Mouse (Mus musculus) embryonic facial prominence, embryonic 10.5 days (tissue): ENCODE data around the gene Mov10. TPM values are rescaled to one million over a fixed set of nuclear protein-coding genes. Genes with fewer than 3 reads are reported as not detected.

Experiments
- DNase-seq: peaks from one replicate; pipeline ENCODE4 v3.0.0-alpha.2; 2017; ENCODE audit warnings: low spot score
- H3K27ac ChIP-seq: fragments of 300-500 bp; sonication (generic); replicated peaks from 2 replicates; pipeline ENCODE4 v1.5.1; 2016; ENCODE audit warnings: mild to moderate bottlenecking
- H3K27me3 ChIP-seq: fragments of 300-500 bp; sonication (generic); replicated peaks from 2 replicates; pipeline ENCODE4 v1.6.1; 2016; ENCODE audit warnings: low read depth, mild to moderate bottlenecking; ENCODE audit not compliant: poor library complexity, severe bottlenecking
- H3K36me3 ChIP-seq: fragments of 300-500 bp; sonication (generic); replicated peaks from 2 replicates; pipeline ENCODE4 v1.6.1; 2016; ENCODE audit warnings: mild to moderate bottlenecking, moderate library complexity
- H3K4me1 ChIP-seq: fragments of 300-500 bp; sonication (generic); 2 replicates; pipeline ENCODE4 v1.6.1; 2016
- H3K4me3 ChIP-seq: fragments of 300-500 bp; sonication (generic); 2 replicates; pipeline ENCODE4 v1.5.1; 2016; ENCODE audit warnings: mild to moderate bottlenecking, moderate library complexity
- H3K9me3 ChIP-seq: fragments of 300-500 bp; sonication (generic); 2 replicates; pipeline ENCODE4 v1.6.1; 2016; ENCODE audit warnings: mild to moderate bottlenecking
- WGBS: fragments of 180-500 bp; shearing (Covaris S2); methylation state at CpG from one replicate; pipeline ENCODE4 v1.1.7; 2016; 5-methylcytosine and 5-hydroxymethylcytosine counted together
- polyA plus RNA-seq: library from polyadenylated mRNA; unstranded; fragments of >200 nt; fragmentation: Nextera tagmentation; extraction: Ambion mirVana; gene quantifications from 2 replicates; pipeline ENCODE4 v1.2.1, GENCODE M21; 2016

Mov10 gene
- polyA plus RNA-seq, 1 experiment from 2014 or later = 46.4 TPM

- H3K4me3 ChIP-seq = peak overlapping the region; percentile 71
- WGBS = under 1% methylated on average over 52 of the region's 52 CpGs
- H3K27me3 ChIP-seq = peaks cover 38% of the 10 kb centered on the region
- H3K27ac ChIP-seq = peak overlapping the region; percentile 90
- DNase-seq = peak; percentile 90
- peaks cover 58% of the 10 kb centered on the region for H3K4me1 ChIP-seq
- peaks cover 27% of the 10 kb centered on the region for H3K36me3 ChIP-seq
- H3K9me3 ChIP-seq = no peaks in the 10 kb centered on the region
Measured at GRCm38 (mm10) chr3:104788561-104789311, 29.6 kb downstream of the Mov10 start.

- H3K4me1 ChIP-seq = peaks cover 51% of the 10 kb centered on the region
- no peak for DNase-seq
- WGBS = 33% methylated on average over 3 of the region's 3 CpGs
- H3K27ac ChIP-seq = peak within 1 kb of the TSS; percentile 90
- H3K9me3 ChIP-seq = no peaks in the 10 kb centered on the region
- H3K4me3 ChIP-seq = peak within 1 kb of the TSS; percentile 71
- peaks cover 44% of the 10 kb centered on the region for H3K27me3 ChIP-seq
- H3K36me3 ChIP-seq = peaks cover 20% of the 10 kb centered on the region
Measured at GRCm38 (mm10) chr3:104788075-104788474, 30.3 kb downstream of the Mov10 start, which contains the start of gene Rhoc. Gene Rhoc (plus strand): TSS chr3:104788375.

- no peaks in the 10 kb centered on the region for H3K9me3 ChIP-seq
- no peak for DNase-seq
- H3K27me3 ChIP-seq = peaks cover 72% of the 10 kb centered on the region
- WGBS = 89% methylated on average over 6 of the region's 6 CpGs
- H3K4me1 ChIP-seq = peaks cover 46% of the 10 kb centered on the region
- no peaks in the 10 kb centered on the region for H3K36me3 ChIP-seq
- H3K27ac ChIP-seq = no peak overlapping the region
- no peak overlapping the region for H3K4me3 ChIP-seq
Measured at GRCm38 (mm10) chr3:104785284-104785683, 33.1 kb downstream of the Mov10 start.

GRCm38 (mm10) chr3:104783971-104784500, 34.3 kb downstream of the Mov10 start:
- Histone ChIP-seq H3K27ac (no peak overlapping the region), H3K4me1 (peaks cover 33% of the 10 kb centered on the region), H3K4me3 (no peak overlapping the region), H3K27me3 (peaks cover 85% of the 10 kb centered on the region), H3K36me3 (no peaks in the 10 kb centered on the region), H3K9me3 (no peaks in the 10 kb centered on the region)
- WGBS = 38% methylated on average over 14 of the region's 14 CpGs
- DNase-seq = no peak

GRCm38 (mm10) chr3:104782061-104782681, 36.2 kb downstream of the Mov10 start:
- H3K9me3 ChIP-seq = no peaks in the 10 kb centered on the region
- H3K36me3 ChIP-seq = no peaks in the 10 kb centered on the region
- peaks cover 27% of the 10 kb centered on the region for H3K4me1 ChIP-seq
- H3K4me3 ChIP-seq = peak overlapping the region; percentile 64
- no peak for DNase-seq
- no peak overlapping the region for H3K27ac ChIP-seq
- WGBS = 12% methylated on average over 12 of the region's 12 CpGs
- peaks cover 95% of the 10 kb centered on the region for H3K27me3 ChIP-seq

- peak; percentile 39 for DNase-seq
- Histone ChIP-seq H3K36me3 (no peaks in the 10 kb centered on the region), H3K27me3 (peaks cover 100% of the 10 kb centered on the region), H3K4me3 (peak within 1 kb of the TSS; percentile 64), H3K9me3 (no peaks in the 10 kb centered on the region), H3K4me1 (peaks cover 31% of the 10 kb centered on the region), H3K27ac (no peak within 1 kb of the TSS; the same call in 1 of the 2 replicates)
- under 1% methylated on average over 26 of the region's 26 CpGs for WGBS
Measured at GRCm38 (mm10) chr3:104781471-104781903, 36.9 kb downstream of the Mov10 start, which contains the start of gene Fam19a3. Gene Fam19a3 (minus strand): TSS chr3:104781840.

GRCm38 (mm10) chr3:104780561-104781420, 37.6 kb downstream of the Mov10 start, which contains the start of gene Ppm1j:
Gene Ppm1j (plus strand): TSS chr3:104781056.
- Histone ChIP-seq H3K4me1 (peaks cover 37% of the 10 kb centered on the region), H3K27me3 (peaks cover 100% of the 10 kb centered on the region), H3K9me3 (no peaks in the 10 kb centered on the region), H3K27ac (no peak within 1 kb of the TSS; the same call in 1 of the 2 replicates), H3K36me3 (no peaks in the 10 kb centered on the region), H3K4me3 (peak within 1 kb of the TSS; percentile 64)
- 1% methylated on average over 56 of the region's 56 CpGs for WGBS
- peak; percentile 83 for DNase-seq

- Histone ChIP-seq H3K36me3 (no peaks in the 10 kb centered on the region), H3K4me3 (no peak overlapping the region), H3K9me3 (no peaks in the 10 kb centered on the region), H3K27me3 (peaks cover 96% of the 10 kb centered on the region), H3K27ac (no peak overlapping the region), H3K4me1 (peaks cover 40% of the 10 kb centered on the region)
- 3% methylated on average over 7 of the region's 7 CpGs for WGBS
- DNase-seq = peak; percentile 84
Measured at GRCm38 (mm10) chr3:104779949-104780348, 38.4 kb downstream of the Mov10 start.

- no peaks in the 10 kb centered on the region for H3K9me3 ChIP-seq
- H3K27ac ChIP-seq = no peak overlapping the region; the same call in 1 of the 2 replicates
- H3K27me3 ChIP-seq = peaks cover 85% of the 10 kb centered on the region
- H3K4me3 ChIP-seq = peak overlapping the region; percentile 57
- peak; percentile 81 for DNase-seq
- peaks cover 41% of the 10 kb centered on the region for H3K4me1 ChIP-seq
- 1% methylated on average over 20 of the region's 20 CpGs for WGBS
- H3K36me3 ChIP-seq = no peaks in the 10 kb centered on the region
Measured at GRCm38 (mm10) chr3:104777342-104777741, 41.0 kb downstream of the Mov10 start.

GRCm38 (mm10) chr3:104773301-104773700, 45.1 kb downstream of the Mov10 start:
- H3K9me3 ChIP-seq = no peaks in the 10 kb centered on the region
- peaks cover 57% of the 10 kb centered on the region for H3K27me3 ChIP-seq
- H3K27ac ChIP-seq = no peak overlapping the region
- DNase-seq = no peak
- H3K4me1 ChIP-seq = peaks cover 45% of the 10 kb centered on the region
- H3K36me3 ChIP-seq = no peaks in the 10 kb centered on the region
- 76% methylated on average over 7 of the region's 7 CpGs for WGBS
- no peak overlapping the region for H3K4me3 ChIP-seq

- peaks cover 38% of the 10 kb centered on the region for H3K4me1 ChIP-seq
- no peak overlapping the region for H3K27ac ChIP-seq
- no peak for DNase-seq
- H3K27me3 ChIP-seq = peaks cover 38% of the 10 kb centered on the region
- WGBS = 58% methylated on average over 6 of the region's 6 CpGs
- no peak overlapping the region for H3K4me3 ChIP-seq
- no peaks in the 10 kb centered on the region for H3K36me3 ChIP-seq
- H3K9me3 ChIP-seq = no peaks in the 10 kb centered on the region
Measured at GRCm38 (mm10) chr3:104771460-104771859, 46.9 kb downstream of the Mov10 start.

- 51% methylated on average over 3 of the region's 3 CpGs for WGBS
- H3K4me1 ChIP-seq = peaks cover 34% of the 10 kb centered on the region
- peaks cover 33% of the 10 kb centered on the region for H3K27me3 ChIP-seq
Measured at GRCm38 (mm10) chr3:104770918-104771317, 47.4 kb downstream of the Mov10 start.

More at GRCm38 (mm10) chr3:104770918-104771317, 47.4 kb downstream of the Mov10 start:
- Histone ChIP-seq H3K4me3 (no peak overlapping the region), H3K9me3 (no peaks in the 10 kb centered on the region), H3K36me3 (no peaks in the 10 kb centered on the region), H3K27ac (0 out of 2 replicates have a peak overlapping the region, but pooled peaks have one; percentile 1)
- DNase-seq = no peak
